Mouse (Mus musculus): ENCODE data around the gene Hoxd8.

Gene Hoxd8

DNA sequence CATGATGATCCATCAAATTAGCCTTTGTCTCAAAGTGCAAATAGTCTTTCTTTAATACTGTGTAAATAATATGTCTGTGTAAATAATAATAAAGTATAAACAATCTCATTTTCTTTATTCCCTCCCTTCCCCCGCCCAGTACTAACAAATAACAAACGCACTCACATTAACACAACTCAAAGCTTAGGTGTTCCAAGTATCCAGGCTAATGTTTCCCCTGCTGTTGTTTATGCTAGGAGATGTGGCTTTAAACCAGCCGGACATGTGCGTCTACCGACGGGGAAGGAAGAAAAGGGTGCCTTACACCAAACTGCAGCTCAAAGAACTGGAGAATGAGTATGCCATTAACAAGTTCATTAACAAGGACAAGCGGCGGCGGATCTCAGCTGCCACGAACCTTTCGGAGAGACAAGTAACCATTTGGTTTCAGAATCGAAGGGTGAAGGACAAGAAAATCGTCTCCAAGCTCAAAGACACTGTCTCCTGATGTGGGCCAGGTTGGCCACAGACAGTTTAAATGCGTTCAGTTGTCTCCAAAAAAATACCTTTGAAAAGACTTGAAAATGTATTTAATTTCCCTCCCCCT, 34.7 kb upstream of the Hoxd8 start:
- no peak for DNase-seq (ENCODE audit: low spot score in 2 of 2)

DNA sequence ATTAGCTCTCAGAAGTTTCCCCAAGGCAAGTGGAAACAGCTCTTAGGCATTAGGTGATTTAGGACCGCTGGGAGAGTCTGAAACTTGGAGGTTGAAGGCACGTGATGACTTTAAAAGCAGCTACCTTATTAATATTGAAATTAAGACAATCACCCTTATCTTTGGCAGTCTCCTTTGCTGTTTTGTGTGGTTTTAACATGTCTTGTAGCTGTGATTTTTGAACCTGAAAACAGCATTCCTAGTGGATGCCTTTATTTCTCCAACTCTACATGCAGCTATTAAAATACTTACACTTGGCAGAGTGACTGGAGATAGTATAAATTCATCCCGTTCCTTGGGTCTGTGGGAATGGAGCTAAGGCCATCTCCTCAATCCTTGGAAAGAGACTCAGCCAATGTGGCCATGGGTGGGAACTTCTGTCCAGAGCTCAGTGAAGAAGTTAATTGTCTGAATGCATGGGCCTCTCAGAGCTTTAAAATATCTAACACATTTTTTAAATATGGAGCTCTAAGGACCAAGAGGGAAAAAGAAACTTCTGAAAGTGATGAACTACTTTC, 33.7 kb upstream of the Hoxd8 start:
- no peak for DNase-seq (ENCODE audit: low spot score in 2 of 2)

GRCm38 (mm10) chr2:74671847-74672246, 32.6 kb upstream of the Hoxd8 start:
- DNase-seq (ENCODE audit: low spot score in 2 of 2) = no peak

- DNase-seq (ENCODE audit: low spot score in 2 of 2) = no peak
Observed at GRCm38 (mm10) chr2:74672481-74673362, 31.7 kb upstream of the Hoxd8 start.

DNA sequence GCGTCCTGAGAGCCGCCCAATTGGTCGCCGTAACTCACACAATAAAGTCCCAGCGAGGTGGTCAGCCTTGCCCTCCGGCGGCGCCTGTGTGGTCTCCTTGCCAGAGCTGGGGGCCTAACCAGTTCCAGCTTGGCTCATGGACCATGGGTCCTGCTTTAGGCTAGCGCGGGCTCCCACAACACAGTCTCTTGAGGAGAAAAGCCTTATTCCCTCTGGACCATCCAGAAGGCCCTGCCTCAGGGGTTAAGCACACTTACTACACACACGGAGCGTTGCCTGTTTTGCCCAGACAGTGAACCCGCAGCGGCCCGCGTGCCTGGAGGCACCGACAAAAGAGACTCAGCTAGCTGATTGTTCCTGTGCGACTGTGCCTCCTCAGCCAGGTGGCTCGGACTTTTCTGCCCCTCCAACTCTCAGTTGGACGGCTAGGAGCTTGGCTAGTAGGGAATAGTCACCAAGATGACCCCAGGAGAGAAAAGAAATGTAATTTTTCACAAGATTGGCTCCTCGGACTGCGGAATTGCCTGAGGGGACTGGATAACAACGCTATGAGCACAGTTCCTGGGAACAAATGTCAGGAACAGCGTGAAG, 30.5 kb upstream of the Hoxd8 start:
- no peak for DNase-seq (ENCODE audit: low spot score in 2 of 2)

- no peak for DNase-seq (ENCODE audit: low spot score in 2 of 2)
Observed at GRCm38 (mm10) chr2:74674881-74675665, 29.3 kb upstream of the Hoxd8 start, which contains the start of gene Hoxd12. Gene Hoxd12, plus strand, starts transcription at chr2:74675013.

DNA sequence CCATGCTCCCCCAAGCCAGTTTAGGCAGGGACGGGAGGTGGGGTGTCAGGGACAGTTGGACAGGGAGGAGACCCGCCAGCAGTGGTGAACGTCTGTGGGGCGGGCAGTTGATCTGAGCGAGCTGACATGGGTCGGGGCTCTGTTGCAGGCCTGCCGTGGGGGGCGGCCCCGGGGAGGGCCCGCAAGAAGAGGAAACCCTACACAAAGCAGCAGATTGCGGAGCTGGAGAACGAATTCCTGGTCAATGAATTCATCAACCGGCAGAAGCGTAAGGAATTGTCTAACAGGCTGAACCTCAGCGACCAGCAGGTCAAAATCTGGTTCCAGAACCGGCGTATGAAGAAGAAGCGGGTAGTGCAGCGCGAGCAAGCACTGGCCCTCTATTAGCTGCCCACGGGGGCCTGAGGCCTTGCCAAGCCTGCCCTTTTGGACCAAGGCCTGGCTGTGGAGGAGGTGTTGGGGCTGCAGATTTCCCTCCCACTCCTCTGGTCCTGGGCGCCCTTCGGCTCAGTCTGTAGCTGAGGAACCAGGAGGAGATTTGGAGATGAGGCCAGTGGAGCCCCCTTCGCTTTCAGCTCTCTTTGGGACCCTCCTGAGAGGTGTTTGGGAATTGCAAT, 28.6 kb upstream of the Hoxd8 start:
- DNase-seq (ENCODE audit: low spot score in 2 of 2) = no peak

DNA sequence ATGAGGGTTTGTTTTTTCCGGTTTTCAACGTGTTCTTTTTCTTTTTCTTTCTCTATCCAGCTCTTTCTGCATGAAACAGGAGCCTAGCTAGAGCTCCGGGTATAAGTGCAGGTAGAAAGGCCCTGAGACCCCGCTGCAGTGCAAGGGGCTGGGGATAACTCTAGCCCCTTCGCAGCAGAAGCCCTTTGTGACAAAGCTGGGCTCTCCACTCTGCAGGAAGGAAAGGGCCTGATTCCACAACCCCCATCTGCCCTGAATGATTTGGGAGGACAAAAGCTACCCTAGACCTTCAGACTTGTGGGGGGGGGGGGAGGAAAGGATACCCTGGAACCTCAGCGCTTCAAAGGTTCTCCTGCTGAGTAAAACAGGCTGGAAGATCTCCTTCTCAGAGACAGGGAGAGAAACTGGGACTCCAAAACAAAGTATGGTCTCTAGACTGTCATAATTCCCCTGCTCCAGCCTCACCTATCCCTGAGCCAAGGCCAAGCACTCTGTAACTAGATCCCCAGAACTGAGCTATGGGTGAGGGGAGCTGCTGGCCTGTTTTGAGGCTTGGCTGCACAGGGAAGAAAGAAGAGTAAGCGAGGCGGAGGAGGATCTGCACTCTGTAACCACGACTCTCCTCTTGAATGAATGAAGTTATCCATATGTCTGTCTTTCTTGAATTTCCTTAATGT, 27.9 kb upstream of the Hoxd8 start:
- no peak for DNase-seq (ENCODE audit: low spot score in 2 of 2)

DNA sequence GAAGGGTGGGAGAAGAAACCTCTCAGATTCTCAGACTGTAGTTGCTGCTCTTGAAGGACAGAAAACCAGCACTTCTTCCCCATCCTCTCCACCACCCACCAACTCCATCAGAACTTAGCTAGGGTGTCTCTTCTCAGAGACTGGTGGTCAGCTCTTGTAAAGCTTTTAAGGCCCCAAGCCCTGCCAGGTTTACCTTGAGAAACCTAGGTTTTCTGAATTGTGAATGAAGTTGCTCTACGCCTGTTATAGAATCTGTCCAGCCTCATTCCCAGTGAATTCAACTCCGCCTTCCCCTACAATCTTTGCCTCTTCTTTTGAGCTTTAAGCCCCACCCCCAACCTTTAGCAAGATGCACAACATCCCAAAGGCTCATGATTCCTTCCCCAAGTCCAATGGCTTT, 27.3 kb upstream of the Hoxd8 start:
- DNase-seq (ENCODE audit: low spot score in 2 of 2) = no peak

GRCm38 (mm10) chr2:74678891-74679595, 25.4 kb upstream of the Hoxd8 start, which contains the start of gene Hoxd11:
Gene Hoxd11, plus strand, starts transcription at chr2:74679557.
- DNase-seq (ENCODE audit: low spot score in 2 of 2) = no peak

- no peak for DNase-seq (ENCODE audit: low spot score in 2 of 2)
Observed at GRCm38 (mm10) chr2:74679596-74679971, 24.8 kb upstream of the Hoxd8 start.

GRCm38 (mm10) chr2:74679980-74680379, 24.4 kb upstream of the Hoxd8 start:
- no peak for DNase-seq (ENCODE audit: low spot score in 2 of 2)

DNA sequence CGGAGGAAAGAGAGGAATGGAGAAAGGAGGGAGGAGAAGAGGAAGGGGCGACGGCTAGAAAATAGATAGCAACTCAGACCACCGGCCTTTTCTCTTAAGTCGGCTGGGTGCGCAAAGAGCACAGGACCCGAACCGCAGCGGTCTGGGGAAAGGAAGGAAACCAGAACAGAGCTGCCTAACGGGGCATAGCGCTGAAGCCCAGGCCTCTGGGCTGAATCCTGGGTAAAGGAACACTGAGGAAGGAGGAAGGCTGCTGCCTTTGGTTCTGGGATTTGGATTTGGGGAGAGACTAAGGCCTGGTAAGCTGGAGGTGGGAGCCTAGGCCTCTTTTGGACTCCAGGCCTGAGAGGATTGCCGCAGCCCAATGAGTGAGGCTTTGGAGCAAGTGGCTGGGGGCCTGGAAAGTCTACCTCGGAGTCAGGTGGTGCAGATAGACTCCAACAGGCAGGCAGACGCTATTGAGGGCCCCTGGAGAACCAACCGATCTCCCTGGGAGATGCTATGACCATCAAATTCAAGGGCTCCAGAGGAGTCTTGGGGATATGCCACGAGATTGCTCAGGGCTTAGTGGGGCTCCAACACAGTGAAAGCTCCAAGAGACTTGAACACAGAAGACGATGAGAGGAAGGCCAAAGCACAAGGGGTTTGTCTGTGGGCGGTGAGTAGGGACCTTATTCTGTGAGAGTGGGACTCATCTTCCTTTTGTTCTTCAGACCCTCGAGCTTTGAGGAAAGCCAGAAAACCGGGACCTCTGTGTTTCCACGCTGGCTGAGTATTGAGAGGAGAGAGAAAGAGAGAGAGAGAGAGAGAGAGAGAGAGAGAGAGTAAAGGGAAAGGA, 23.6 kb upstream of the Hoxd8 start:
- no peak for DNase-seq (ENCODE audit: low spot score in 2 of 2)

DNA sequence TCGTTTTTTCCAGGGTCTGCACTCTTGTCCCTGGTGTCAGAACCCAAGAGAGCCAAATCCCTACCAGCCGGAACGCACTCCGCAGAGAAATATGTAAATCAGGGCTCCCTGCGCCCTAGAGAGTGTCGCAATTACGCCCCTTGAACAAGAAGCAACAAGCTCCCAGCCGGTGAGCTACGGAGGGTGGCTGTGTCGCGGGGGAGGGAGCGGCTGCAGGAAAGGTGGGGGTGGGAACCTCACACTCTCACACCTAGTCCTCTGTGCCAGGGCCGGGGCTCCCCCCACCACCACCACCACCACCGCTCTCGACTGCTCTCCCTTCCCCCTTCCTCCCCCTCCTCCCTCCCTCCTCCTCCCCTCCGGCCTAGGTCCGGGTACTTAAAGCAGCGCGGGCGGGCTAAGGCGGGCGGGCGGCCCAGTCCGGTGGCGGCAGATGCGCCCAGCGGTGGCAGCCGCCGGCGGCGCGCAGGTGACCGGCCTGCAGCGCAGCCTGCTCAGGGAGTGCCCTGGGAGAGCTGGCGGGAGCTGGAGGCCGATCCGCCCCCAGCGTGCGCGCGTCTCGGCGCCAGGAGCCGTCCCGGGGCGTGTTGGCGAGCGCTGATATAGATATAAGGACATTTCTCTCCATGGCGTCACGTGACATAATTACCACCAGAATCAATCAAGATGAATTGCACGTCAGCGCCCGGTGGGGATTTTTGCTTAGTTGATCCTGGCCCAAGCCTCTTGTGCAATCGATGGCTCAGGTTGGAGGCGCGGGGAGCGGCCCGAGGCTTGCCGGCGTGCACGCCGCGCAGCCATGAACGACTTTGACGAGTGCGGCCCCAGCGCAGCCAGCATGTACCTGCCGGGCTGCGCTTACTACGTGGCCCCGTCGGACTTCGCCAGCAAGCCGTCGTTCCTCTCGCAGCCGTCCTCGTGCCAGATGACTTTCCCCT, 22.6 kb upstream of the Hoxd8 start:
- DNase-seq (ENCODE audit: low spot score in 2 of 2) = no peak

- DNase-seq (ENCODE audit: low spot score in 2 of 2) = no peak
Observed at GRCm38 (mm10) chr2:74682796-74683195, 21.6 kb upstream of the Hoxd8 start.

- DNase-seq (ENCODE audit: low spot score in 2 of 2) = no peak
Observed at GRCm38 (mm10) chr2:74683471-74683951, 20.9 kb upstream of the Hoxd8 start.

DNA sequence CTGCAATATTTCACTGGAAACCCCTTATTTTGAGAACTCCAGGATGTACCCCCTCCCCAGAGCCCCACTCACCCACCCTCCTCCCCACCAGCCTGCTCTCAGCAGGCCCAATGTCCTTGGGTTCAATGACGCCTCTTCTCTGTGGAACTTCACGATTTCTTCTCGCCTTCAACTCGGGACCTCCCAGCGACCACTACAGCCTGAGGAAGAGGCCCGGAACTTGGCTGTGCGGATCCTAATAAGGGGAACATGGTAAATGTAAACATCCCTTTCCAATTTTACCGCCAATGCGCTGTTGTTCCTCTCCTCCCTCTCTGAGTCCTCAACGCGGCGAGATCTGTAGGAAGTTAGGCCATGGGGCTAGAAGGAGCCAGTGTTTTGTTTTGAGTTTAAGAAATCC, 20.3 kb upstream of the Hoxd8 start:
- no peak for DNase-seq (ENCODE audit: low spot score in 2 of 2)

DNA sequence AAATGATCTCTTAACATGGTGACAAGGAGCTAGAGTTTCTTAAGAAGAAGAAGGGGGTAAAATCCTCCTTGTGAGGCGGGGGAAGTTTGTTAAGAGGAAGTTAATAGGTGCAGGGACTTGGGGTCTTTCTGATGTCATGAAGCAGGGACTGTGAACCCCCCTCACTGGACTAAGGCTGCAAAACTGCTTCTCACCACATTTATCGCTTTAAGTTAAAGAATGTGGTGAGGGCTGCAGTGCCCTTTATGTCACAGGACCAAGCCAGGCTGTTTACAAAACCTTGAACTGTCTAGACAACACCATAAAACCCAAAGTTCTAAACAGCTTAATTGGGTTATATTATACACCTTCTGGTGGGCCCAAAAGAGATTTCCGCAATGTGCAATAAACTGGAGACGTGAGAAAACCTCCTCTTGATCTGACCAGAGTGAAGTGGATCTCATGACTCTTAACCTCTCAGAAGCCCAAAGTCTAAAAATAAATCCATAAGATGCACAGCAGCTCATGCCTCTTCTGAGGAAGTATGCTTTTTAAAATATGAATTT, 19.3 kb upstream of the Hoxd8 start:
- DNase-seq (ENCODE audit: low spot score in 2 of 2) = no peak

Measured in frontal cortex, postnatal 14 days (tissue).